Mouse (Mus musculus): ENCODE measurements around the gene Blzf1. TPM values are rescaled to one million over a fixed set of nuclear protein-coding genes. Genes with fewer than 3 reads are reported as not detected.
A peak's percentile ranks its signal among the peaks of the same experiment; 100 is the strongest.

The Blzf1 gene
- polyA plus RNA-seq, 1 experiment from 2014 or later, result 24.9 TPM

DNA sequence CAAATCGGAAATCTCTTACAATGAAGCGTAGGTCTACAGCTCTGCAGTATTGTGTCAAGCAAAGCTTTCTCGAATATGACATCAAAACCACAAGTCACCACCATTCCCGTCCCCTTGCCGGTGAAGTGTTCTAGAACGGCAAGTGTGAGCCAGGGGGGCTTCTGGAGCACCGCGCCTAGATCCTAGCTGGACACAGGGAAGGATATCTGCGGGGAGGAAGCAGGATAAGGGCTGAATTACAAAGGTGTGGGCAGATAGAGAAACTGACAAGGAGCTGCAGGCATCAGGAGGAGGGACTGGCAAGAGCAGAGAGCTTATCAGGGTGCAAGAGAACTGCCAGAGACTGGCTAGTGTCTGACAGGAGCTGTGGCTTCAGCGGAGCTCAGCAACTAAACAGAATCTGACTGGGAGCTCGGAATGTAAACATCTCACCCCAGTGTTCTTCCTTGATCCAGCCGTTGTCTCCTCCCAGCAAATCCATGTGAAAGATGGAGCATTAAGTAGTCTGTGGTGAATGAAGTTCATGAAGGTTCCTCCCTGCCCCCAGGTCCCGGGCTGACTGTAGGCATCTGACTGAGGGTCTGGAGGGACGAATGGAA lies 12.4 kb upstream of the Blzf1 start:
- Histone ChIP-seq H3K27me3 (ENCODE audit: poor library complexity, severe bottlenecking) (no peaks in the 10 kb centered on the region), H3K9me3 (no peaks in the 10 kb centered on the region), H3K27ac (no peak overlapping the region), H3K36me3 (replicated peaks) (peaks cover 12% of the 10 kb centered on the region), H3K4me1 (peaks cover 10% of the 10 kb centered on the region), H3K4me3 (no peak overlapping the region)
- WGBS, result 87% methylated on average over 14 of the region's 14 CpGs
- DNase-seq (ENCODE audit: extremely low spot score, low spot score), result no peak

- Histone ChIP-seq H3K36me3 (replicated peaks) (peaks cover 21% of the 10 kb centered on the region), H3K9me3 (no peaks in the 10 kb centered on the region), H3K4me3 (no peak overlapping the region), H3K4me1 (peaks cover 10% of the 10 kb centered on the region), H3K27ac (no peak overlapping the region), H3K27me3 (ENCODE audit: poor library complexity, severe bottlenecking) (no peaks in the 10 kb centered on the region)
- 92% methylated on average over 5 of the region's 5 CpGs for WGBS
- DNase-seq (ENCODE audit: extremely low spot score, low spot score), result no peak
These were observed 11.2 kb upstream of the Blzf1 start for GRCm38 (mm10) chr1:164318474-164318873.

- WGBS, result 91% methylated on average over 9 of the region's 9 CpGs
These were observed 10.0 kb upstream of the Blzf1 start for GRCm38 (mm10) chr1:164317261-164317660.

DNA sequence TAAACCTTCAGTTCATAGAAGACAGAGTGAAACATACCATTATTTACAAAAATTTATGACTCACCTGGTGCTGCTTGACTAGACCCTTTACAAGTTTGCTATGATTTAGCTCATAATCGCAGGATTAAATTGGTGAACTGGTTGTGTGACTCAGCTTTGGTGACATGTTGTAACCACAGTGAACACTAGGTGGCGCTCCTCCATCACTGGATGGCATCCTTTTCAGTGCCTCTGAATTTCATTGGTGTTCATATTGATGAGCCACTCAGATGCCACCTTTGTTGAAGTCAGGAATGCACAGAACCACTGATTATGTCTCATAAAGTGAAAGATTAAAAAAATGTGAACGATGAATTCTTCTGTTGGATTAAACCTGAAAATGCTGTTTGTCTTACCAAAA lies 9.4 kb upstream of the Blzf1 start:
- Histone ChIP-seq H3K36me3 (replicated peaks) (peaks cover 34% of the 10 kb centered on the region), H3K4me1 (peaks cover 4% of the 10 kb centered on the region), H3K9me3 (no peaks in the 10 kb centered on the region), H3K27me3 (ENCODE audit: poor library complexity, severe bottlenecking) (no peaks in the 10 kb centered on the region), H3K27ac (no peak overlapping the region), H3K4me3 (no peak overlapping the region)
- 38% methylated on average over 3 of the region's 3 CpGs for WGBS
- DNase-seq (ENCODE audit: extremely low spot score, low spot score), result peak; percentile 75

More at GRCm38 (mm10) chr1:164317261-164317660, 10.0 kb upstream of the Blzf1 start:
- Histone ChIP-seq H3K27ac (no peak overlapping the region), H3K36me3 (replicated peaks) (peaks cover 30% of the 10 kb centered on the region), H3K27me3 (ENCODE audit: poor library complexity, severe bottlenecking) (no peaks in the 10 kb centered on the region), H3K4me1 (peaks cover 9% of the 10 kb centered on the region), H3K4me3 (no peak overlapping the region), H3K9me3 (no peaks in the 10 kb centered on the region)
- DNase-seq (ENCODE audit: extremely low spot score, low spot score), result no peak

GRCm38 (mm10) chr1:164315266-164315665 lies 8.0 kb upstream of the Blzf1 start:
- 82% methylated on average over 8 of the region's 8 CpGs for WGBS

GRCm38 (mm10) chr1:164314085-164314484 lies 6.8 kb upstream of the Blzf1 start:
- Histone ChIP-seq H3K36me3 (replicated peaks) (peaks cover 37% of the 10 kb centered on the region), H3K4me3 (no peak overlapping the region), H3K27ac (no peak overlapping the region), H3K9me3 (no peaks in the 10 kb centered on the region), H3K4me1 (no peaks in the 10 kb centered on the region), H3K27me3 (ENCODE audit: poor library complexity, severe bottlenecking) (no peaks in the 10 kb centered on the region)
- 91% methylated on average over 5 of the region's 5 CpGs for WGBS
- DNase-seq (ENCODE audit: extremely low spot score, low spot score), result no peak

More at GRCm38 (mm10) chr1:164315266-164315665, 8.0 kb upstream of the Blzf1 start:
- peak; percentile 35 for DNase-seq (ENCODE audit: extremely low spot score, low spot score)
- Histone ChIP-seq H3K27me3 (ENCODE audit: poor library complexity, severe bottlenecking) (no peaks in the 10 kb centered on the region), H3K9me3 (no peaks in the 10 kb centered on the region), H3K36me3 (replicated peaks) (peaks cover 40% of the 10 kb centered on the region), H3K4me1 (no peaks in the 10 kb centered on the region), H3K4me3 (no peak overlapping the region), H3K27ac (no peak overlapping the region)

GRCm38 (mm10) chr1:164307922-164308321 lies 633 bp upstream of the Blzf1 start:
- H3K27ac ChIP-seq, result peak overlapping the region; percentile 86

GRCm38 (mm10) chr1:164303821-164304220 lies 3.5 kb downstream of the Blzf1 start, which contains the start of gene Nme7:
Gene Nme7, plus strand, starts transcription at chr1:164304121.
- WGBS, result 89% methylated on average over 5 of the region's 5 CpGs
- H3K9me3 ChIP-seq, result no peaks in the 10 kb centered on the region

More at GRCm38 (mm10) chr1:164307922-164308321, 633 bp upstream of the Blzf1 start:
- peaks cover 27% of the 10 kb centered on the region for H3K36me3 ChIP-seq (replicated peaks)
- peak overlapping the region; percentile 80 for H3K4me3 ChIP-seq
- no peaks in the 10 kb centered on the region for H3K9me3 ChIP-seq
- 13% methylated on average over 10 of the region's 10 CpGs for WGBS
- no peaks in the 10 kb centered on the region for H3K27me3 ChIP-seq (ENCODE audit: poor library complexity, severe bottlenecking)
- no peak for DNase-seq (ENCODE audit: extremely low spot score, low spot score)
- peaks cover 17% of the 10 kb centered on the region for H3K4me1 ChIP-seq

GRCm38 (mm10) chr1:164301949-164302348 lies 5.3 kb downstream of the Blzf1 start:
- Histone ChIP-seq H3K27me3 (ENCODE audit: poor library complexity, severe bottlenecking) (no peaks in the 10 kb centered on the region), H3K36me3 (replicated peaks) (peaks cover 70% of the 10 kb centered on the region), H3K4me3 (no peak overlapping the region), H3K27ac (no peak overlapping the region), H3K4me1 (peaks cover 9% of the 10 kb centered on the region), H3K9me3 (no peaks in the 10 kb centered on the region)
- no peak for DNase-seq (ENCODE audit: extremely low spot score, low spot score)
- WGBS, result 92% methylated on average over 4 of the region's 4 CpGs

More at GRCm38 (mm10) chr1:164303821-164304220, 3.5 kb downstream of the Blzf1 start, which contains the start of gene Nme7:
- Histone ChIP-seq H3K4me1 (peaks cover 17% of the 10 kb centered on the region), H3K27ac (no peak within 1 kb of the TSS), H3K4me3 (no peak within 1 kb of the TSS), H3K36me3 (replicated peaks) (peaks cover 51% of the 10 kb centered on the region), H3K27me3 (ENCODE audit: poor library complexity, severe bottlenecking) (no peaks in the 10 kb centered on the region)
- DNase-seq (ENCODE audit: extremely low spot score, low spot score), result no peak

- Histone ChIP-seq H3K27ac (no peak overlapping the region), H3K9me3 (no peaks in the 10 kb centered on the region), H3K4me1 (no peaks in the 10 kb centered on the region), H3K4me3 (no peak overlapping the region), H3K36me3 (replicated peaks) (peaks cover 95% of the 10 kb centered on the region), H3K27me3 (ENCODE audit: poor library complexity, severe bottlenecking) (no peaks in the 10 kb centered on the region)
- WGBS, result 90% methylated on average over 4 of the region's 5 CpGs
- no peak for DNase-seq (ENCODE audit: extremely low spot score, low spot score)
These were observed 10.8 kb downstream of the Blzf1 start for GRCm38 (mm10) chr1:164296473-164296872.

GRCm38 (mm10) chr1:164294071-164294470 lies 13.2 kb downstream of the Blzf1 start:
- WGBS, result 96% methylated on average over 6 of the region's 6 CpGs
- no peaks in the 10 kb centered on the region for H3K9me3 ChIP-seq
- peaks cover 86% of the 10 kb centered on the region for H3K36me3 ChIP-seq (replicated peaks)
- H3K4me1 ChIP-seq, result no peaks in the 10 kb centered on the region
- no peaks in the 10 kb centered on the region for H3K27me3 ChIP-seq (ENCODE audit: poor library complexity, severe bottlenecking)
- no peak for DNase-seq (ENCODE audit: extremely low spot score, low spot score)
- H3K4me3 ChIP-seq, result no peak overlapping the region
- H3K27ac ChIP-seq, result no peak overlapping the region

- no peak for DNase-seq (ENCODE audit: extremely low spot score, low spot score)
- Histone ChIP-seq H3K27ac (no peak overlapping the region), H3K4me1 (no peaks in the 10 kb centered on the region), H3K27me3 (ENCODE audit: poor library complexity, severe bottlenecking) (no peaks in the 10 kb centered on the region), H3K9me3 (no peaks in the 10 kb centered on the region), H3K36me3 (replicated peaks) (peaks cover 66% of the 10 kb centered on the region), H3K4me3 (no peak overlapping the region)
- WGBS, result 95% methylated on average over 5 of the region's 5 CpGs
These were observed 15.2 kb downstream of the Blzf1 start for GRCm38 (mm10) chr1:164292040-164292439.

DNA sequence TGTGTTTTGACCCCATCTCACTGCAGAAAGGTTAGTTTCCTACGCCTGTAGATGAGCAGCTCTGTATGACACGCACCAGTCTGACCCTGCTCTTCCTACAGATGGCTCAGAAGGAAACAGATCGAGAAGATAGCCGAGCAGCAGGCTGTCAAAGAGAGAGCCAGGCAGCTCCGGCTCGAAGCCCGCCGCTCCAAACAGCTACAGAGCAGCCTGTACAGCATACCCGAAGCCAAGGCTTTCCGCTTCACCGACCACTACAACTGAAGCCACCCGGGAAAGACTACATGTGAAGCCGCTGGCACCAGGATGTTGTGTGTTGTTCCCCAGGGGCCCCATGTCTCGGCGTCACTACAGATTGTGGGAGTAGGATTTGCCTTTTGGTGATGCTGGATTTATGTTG lies 19.9 kb downstream of the Blzf1 start:
- H3K36me3 ChIP-seq (replicated peaks), result peaks cover 24% of the 10 kb centered on the region
- H3K4me1 ChIP-seq, result no peaks in the 10 kb centered on the region
- H3K27me3 ChIP-seq (ENCODE audit: poor library complexity, severe bottlenecking), result no peaks in the 10 kb centered on the region
- no peak overlapping the region for H3K27ac ChIP-seq
- no peaks in the 10 kb centered on the region for H3K9me3 ChIP-seq
- no peak for DNase-seq (ENCODE audit: extremely low spot score, low spot score)
- no peak overlapping the region for H3K4me3 ChIP-seq
- 69% methylated on average over 15 of the region's 15 CpGs for WGBS
